Mouse (Mus musculus) layer of hippocampus, adult 9-11 months (tissue): ENCODE measurements at regions not wholly inside any gene's neighbourhood (a gene's known extent, or its start where the extent isn't known, plus 50 kb on each side); places are given as distances from the start of the nearest gene placed in this dataset.
A peak's percentile ranks its signal among the peaks of the same experiment; 100 is the strongest.

ENCODE experiments used
- DNase-seq: peaks from one replicate; pipeline ENCODE4 v3.0.0; 2022

DNA sequence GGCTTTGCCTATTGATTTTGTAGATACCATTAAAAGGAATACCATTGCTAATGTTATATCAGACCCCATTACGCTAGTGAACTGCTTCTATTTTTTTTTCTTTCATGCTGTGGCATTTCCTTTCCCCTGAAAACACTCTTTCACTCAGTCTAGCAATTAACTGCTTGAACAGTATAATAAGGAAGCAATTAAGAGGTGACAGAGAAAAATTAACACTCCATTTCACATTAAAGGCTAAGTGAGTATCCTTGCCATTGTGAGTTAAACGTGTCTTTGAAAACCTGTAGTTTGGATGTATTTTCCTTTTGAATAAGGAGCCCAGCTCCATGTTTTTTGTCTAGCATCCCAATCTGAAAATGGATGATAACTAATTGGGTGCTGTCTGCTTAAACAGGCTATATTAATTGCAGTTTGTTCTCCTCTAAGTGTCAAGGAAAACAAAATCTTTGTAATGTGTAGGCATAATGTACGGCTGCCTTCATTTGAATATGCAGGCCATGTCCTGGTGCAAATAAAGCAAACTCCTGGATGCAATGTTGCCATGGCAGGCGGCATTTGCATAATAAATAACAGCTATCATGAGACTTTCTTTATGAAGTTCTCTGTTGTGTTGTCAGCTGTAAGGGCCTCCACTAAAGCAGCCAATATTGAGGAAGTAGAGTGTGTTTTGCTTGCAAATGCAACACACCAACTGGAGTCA lies 423.3 kb downstream of the Zic3 start:
- DNase-seq: no peak

DNA sequence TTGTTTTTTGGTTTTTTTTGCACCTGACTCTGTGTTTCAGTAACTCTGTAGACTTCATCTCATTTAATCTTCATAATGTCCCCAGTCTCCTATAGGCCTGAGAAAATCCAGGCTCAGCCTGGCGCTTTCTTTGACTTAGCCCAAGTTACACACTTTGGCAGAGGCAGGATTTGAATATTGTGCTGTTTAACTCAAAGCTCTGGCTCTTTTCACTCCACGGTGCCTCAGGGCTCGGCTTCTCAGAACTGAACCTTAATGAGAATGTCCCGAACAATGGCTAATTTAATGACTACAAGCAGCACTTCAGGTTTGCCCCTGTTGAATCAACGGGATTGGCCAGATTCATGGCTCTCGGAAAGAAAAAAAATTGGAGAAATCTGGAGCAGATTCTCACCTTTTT lies 425.1 kb downstream of the Zic3 start:
- DNase-seq: no peak

DNA sequence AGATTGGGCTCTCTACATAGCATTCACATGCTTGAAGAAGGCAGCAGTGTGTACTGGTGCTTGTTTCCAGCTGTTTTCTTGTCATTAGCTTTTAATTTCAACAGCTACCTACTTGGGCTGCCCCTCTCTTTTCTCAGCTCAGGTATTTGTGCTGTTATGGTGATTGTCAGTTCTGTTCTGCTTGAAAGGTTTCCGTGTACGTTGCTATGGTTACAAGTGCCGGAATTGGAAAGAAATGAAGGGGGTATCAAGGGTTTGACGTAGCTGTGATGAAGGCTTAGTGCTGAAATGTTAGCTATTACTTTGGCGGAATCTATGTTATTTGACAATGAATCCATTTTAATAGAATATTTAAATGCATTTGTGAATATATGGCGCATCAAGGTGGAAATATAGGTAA lies 439.5 kb upstream of the 4930550L24Rik start:
- DNase-seq: no peak

DNA sequence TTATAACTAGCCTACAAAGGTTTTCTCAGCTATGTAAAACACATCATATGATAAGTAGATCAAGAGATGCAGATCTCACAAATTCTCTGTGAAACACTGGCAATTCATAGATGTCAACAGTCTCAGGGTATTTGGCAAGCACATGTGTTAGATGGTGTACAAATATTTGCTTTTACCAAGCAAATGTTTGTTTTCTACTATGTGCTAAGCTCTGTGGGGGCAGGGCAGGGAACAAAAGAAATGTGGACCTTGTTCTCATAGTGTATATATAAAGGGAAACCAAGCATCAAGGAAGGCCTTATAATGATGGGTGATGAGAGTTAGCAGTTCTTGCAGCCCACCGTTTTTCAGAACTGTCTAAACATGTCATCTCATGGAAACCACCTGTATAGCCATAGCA lies 438.2 kb upstream of the 4930550L24Rik start:
- no peak for DNase-seq

DNA sequence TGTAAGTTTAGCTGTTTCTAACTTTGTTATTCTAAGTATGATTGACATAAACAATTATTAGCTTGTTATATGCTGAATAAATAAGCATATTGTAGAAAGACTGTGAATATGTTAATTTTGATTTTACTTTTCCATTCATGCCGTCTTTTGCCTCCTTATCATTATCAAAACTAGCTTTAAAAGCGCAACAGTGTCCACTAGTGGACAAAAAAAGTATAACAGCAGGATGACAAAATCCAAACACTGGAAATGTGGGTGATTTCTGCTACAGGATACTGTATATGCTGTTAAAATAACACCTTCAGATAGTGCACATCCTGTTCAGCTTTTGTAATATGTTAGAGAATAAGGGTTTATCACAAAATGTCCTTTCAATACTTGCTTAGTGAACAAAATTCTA lies 418.3 kb upstream of the 4930550L24Rik start:
- no peak for DNase-seq

DNA sequence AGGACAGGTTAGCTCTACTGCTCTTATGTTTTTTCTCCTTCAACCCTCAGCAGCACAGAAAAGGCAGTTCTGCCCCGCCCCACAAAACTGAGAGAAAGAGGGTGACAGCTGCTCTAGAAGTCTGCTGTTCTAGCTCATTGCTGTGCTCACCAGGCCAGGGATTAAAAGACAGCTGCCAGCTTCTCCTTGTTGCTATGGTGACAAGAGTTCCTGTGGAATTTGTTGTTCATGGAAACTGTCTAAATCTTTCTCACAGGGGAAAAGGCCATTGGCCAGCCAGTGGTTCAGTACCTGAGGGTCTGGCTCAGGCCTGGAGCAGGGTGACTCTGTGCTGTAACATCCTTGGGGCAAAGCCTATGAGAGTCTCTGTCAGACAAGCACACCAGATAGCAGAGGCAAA lies 405.6 kb upstream of the 4930550L24Rik start:
- peak; percentile 59 for DNase-seq

DNA sequence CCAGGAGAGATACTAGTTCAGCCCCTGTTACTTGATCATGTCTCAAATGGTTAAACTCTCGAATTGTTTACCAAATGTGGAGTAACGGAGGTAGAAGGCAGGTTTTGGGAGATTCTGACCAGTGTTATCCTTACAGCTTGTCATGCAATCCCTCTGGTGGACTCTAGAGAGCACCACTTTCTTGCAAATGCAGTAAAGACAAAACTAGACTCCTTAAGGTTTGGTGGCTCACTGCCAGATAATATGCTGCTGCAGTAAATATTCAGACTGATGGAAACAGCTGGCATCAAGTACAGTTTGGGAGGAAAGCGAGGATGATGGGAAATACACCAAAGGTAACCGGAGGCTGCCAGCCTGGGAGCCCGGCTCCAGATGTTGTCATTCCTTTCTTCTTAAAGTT lies 394.2 kb upstream of the 4930550L24Rik start:
- peak; percentile 2 for DNase-seq
